Mouse (Mus musculus) lung, postnatal 4 days (tissue): ENCODE results near the gene Sfi1.
"Not testable (repeated sequence)": the region's sequence is repeated elsewhere in the genome, so short reads cannot be mapped to it uniquely, and the experiment has no call there.

Experiments
- DNase-seq, 2 experiments: peaks; one replicate each; pipeline ENCODE4 v3.0.0; 2021

The Sfi1 gene

DNA sequence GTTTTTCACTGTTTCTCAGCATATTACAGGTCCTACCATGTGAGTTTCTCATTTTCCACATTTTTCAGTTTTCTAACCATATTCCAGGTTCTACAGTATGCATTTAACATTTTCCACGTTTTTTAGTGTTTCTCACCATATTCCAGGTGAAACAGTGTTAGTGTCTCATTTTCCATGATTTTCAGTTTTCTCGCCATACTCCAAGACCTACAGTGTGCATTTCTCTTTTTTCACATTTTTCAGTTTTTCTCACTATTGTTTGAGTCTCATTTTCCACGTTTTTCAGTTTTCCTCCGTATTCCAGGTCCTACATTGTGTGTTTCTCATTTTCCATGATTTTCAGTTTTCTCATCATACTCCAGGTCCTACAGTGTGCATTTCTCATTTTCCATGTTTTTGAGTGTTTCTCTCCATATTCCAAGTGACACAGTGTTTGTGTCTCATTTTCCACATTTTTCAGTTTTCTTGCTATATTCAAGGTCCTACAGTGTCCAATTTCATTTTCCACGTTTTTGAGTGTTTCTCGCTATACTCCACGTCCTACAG, 89.6 kb downstream of the Sfi1 start:
- no peak for DNase-seq

DNA sequence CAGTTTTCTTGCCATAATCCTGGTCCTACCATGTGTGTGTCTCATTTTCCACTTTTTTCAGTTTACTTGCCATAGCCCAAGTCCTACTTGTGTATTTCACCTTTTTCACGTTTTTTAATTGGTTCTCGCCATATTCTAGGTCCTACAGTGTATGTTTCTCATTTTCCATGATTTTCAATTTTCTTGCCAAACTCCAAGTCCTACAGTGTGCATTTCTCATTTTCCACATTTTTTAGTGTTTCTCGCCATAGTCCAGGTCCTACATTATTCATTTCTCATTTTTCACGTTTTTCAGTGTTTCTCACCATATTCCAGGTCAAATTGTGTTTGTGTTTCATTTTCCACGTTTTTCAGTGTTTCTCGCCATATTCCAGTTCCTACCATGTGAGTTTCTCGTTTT, 90.6 kb downstream of the Sfi1 start:
- DNase-seq: not testable (repeated sequence)

DNA sequence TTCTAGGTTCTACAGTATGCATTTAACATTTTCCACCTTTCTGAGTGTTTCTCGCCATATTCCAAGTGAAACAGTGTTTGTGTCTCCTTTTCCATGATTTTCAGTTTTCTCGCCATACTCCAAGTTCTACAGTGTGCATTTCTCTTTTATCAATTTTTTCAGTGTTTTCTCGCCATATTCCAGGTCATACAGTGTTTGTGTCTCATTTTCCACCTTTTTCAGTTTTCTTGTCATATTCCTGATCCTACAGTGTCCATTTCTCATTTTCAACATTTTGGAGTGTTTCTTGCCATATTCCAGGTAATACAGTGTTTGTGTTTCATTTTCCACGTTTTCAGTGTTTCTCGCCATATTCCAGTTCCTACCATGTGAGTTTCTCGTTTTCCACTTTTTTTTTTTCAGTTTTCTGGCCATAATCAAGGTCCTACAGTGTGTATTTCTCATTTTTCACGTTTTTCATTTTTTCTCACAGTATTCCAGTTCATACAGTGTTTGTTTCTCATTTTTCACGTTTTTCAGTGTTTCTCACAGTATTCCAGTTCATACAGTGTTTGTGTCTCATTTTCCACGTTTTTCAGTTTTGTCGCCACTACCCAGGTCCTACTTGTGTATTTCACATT, 91.3 kb downstream of the Sfi1 start:
- no peak for DNase-seq

DNA sequence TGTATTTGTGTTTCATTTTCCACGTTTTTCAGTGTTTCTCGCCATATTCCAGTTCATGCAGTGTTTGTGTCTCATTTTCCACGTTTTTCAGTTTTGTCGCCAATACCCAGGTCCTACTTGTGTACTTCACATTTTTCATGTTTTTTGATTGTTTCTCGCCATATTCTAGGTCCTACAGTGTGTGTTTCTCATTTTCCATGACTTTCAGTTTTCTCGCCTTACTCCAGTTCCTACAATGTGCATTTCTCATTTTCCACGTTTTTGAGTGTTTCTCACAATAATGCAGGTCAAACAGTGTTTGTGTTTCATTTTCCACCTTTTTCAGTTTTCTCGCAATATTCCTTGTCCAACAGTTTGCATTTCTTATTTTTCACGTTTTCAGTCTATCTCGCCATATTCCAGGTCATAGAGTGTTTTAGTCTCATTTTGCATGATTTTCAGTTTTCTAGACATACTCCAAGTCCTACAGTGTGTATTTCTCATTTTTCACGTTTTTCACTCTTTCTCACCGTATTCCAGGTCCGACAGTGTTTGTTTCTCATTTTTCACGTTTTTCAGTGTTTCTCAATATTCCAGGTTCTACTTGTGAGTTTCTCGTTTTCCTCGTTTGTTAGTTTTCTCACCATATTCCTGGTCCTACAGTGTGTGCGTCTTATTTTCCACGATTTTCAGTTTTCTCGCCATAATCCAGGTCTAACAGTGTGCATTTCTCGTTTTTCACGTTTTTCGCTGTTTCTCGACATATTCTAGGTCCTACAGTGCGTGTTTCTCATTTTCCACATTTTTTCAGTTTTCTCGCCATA, 92.0 kb downstream of the Sfi1 start:
- DNase-seq: no peak

DNA sequence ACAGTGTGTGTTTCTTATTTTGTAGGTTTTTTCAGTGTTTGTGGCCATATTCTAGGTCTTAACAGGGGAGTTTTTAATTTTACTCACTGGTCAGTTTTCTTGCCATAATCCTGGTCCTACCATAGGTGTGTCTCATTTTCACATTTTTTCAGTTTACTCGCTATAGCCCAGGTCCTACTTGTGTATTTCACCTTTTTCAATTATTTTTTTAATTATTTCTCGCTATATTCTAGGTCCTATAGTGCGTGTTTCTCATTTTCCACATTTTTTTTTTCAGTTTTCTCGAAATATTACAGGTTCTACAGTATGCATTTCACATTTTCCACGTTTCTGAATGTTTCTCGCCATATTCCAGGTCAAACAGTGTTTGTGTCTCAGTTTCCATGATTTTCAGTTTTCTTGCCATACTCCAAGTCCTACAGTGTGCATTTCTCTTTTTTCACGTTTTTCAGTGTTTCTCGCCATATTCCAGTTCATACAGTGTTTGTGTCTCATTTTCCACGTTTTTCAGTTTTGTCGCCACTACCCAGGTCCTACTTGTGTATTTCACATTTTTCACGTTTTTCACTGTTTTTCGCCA, 93.1 kb downstream of the Sfi1 start:
- DNase-seq: not testable (repeated sequence)
